Mouse (Mus musculus): Measurements from ENCODE around the gene Dip2c. TPM values are rescaled to one million over a fixed set of nuclear protein-coding genes. Genes with fewer than 3 reads are reported as not detected.

Dip2c gene
- total RNA-seq, 1 experiment: 10.6 TPM

DNA sequence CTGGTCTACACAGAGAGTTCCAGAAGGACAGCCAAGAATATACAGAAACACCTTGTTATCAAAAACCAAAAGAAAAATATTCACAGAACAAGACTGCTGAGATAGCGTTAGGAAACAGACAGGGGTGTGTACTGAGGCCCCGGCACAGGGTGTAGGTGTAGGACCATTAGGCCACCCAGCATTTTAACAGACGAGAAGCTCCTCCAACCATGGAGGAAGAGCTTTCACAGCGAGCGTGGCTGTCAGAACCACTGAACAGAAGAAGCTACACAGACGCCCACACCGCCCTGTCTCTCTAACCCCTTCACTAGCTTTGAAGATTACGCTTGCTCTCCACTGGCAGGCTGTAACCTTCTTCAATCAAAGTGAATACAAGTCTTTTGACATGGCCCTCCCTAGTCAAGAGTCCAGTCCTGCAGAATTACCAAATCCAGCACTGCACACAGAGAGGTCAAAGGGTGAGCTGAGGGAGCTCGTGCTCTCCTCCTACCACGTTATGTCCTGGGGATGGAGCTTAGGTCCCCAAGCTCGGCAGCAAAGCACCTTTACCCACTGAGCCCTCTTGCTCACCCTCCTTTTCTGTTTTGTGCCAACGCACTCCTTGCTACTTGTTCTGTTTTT is 426.4 kb downstream of the Dip2c start:
- Histone ChIP-seq H3K27ac (ENCODE audit: insufficient read depth, low read depth, low read length, poor library complexity, severe bottlenecking) (no peak overlapping the region; the same call in 1 of the 2 replicates), H3K36me3 (ENCODE audit: control insufficient read depth, insufficient read depth, low read length, poor library complexity, severe bottlenecking) (no peaks in the 10 kb centered on the region), H3K4me1 (ENCODE audit: control insufficient read depth in 2 of 2, insufficient read depth in 2 of 2, low read length in 2 of 2, poor library complexity in 1 of 2) (peaks cover 2 to 8% of the 10 kb centered on the region in 2 experiments; a peak in 3 of 4 replicates), H3K9ac (ENCODE audit: insufficient read depth, low read depth, low read length, poor library complexity, severe bottlenecking) (no peak overlapping the region), H3K4me3 (ENCODE audit: insufficient read depth in 1 of 2, low read depth in 1 of 2, low read length in 2 of 2, poor library complexity in 1 of 2, severe bottlenecking in 1 of 2) (no peak overlapping the region), H3K9me3 (ENCODE audit: control insufficient read depth, insufficient read depth, low read depth, low read length) (no peaks in the 10 kb centered on the region)
- DNase-seq (ENCODE audit: low read depth, low spot score): no peak
- in situ Hi-C loops (cut with MboI; ENCODE audit: low sequenced_read_pairs in 2 of 2, unreplicated experiment in 2 of 2): no loop called here
- no peak for TF ChIP-seq ZC3H11A (IDR thresholded peaks at IDR 0.05; ENCODE audit: borderline replicate concordance, low read depth, low read length)

DNA sequence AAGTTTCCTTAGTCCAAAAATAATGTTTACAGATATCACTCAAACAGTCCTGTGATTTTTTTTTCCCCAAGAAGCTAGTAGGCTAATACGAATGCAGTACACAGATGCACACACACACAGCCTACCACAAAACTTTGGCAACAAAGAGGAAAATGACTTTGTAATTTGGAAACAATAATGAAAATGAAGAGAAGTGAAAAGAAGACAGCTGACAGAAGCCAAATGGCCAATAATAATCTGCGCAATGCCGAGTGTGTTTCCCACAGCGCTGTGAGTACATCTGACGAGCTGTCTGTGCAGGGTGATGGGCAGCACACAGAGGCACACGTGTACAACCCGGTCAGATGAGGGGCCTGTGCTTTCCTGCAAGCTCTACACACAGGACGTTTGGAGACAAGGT is 430.4 kb downstream of the Dip2c start:
- DNase-seq (ENCODE audit: low read depth, low spot score): no peak
- Histone ChIP-seq H3K9me3 (ENCODE audit: control insufficient read depth, insufficient read depth, low read depth, low read length) (no peaks in the 10 kb centered on the region), H3K27ac (ENCODE audit: insufficient read depth, low read depth, low read length, poor library complexity, severe bottlenecking) (no peak overlapping the region), H3K9ac (ENCODE audit: insufficient read depth, low read depth, low read length, poor library complexity, severe bottlenecking) (no peak overlapping the region), H3K4me1 (ENCODE audit: control insufficient read depth in 2 of 2, insufficient read depth in 2 of 2, low read length in 2 of 2, poor library complexity in 1 of 2) (peaks cover 1 to 2% of the 10 kb centered on the region in 2 experiments; a peak in 2 of 4 replicates), H3K36me3 (ENCODE audit: control insufficient read depth, insufficient read depth, low read length, poor library complexity, severe bottlenecking) (no peaks in the 10 kb centered on the region), H3K4me3 (ENCODE audit: insufficient read depth in 1 of 2, low read depth in 1 of 2, low read length in 2 of 2, poor library complexity in 1 of 2, severe bottlenecking in 1 of 2) (no peak overlapping the region)
- TF ChIP-seq HCFC1 (IDR thresholded peaks at IDR 0.05; ENCODE audit: borderline replicate concordance, insufficient read depth, low read length) (no peak), MAFK (IDR thresholded peaks at IDR 0.05; ENCODE audit: insufficient read depth, low read depth, low read length) (no peak), ZNF384 (IDR thresholded peaks at IDR 0.05; ENCODE audit: low read depth, low read length) (no peak), ZC3H11A (IDR thresholded peaks at IDR 0.05; ENCODE audit: borderline replicate concordance, low read depth, low read length) (no peak), CHD2 (IDR thresholded peaks at IDR 0.05; ENCODE audit: low read depth, low read length) (no peak)
- in situ Hi-C loops (cut with MboI; ENCODE audit: low sequenced_read_pairs in 2 of 2, unreplicated experiment in 2 of 2): no loop called here

DNA sequence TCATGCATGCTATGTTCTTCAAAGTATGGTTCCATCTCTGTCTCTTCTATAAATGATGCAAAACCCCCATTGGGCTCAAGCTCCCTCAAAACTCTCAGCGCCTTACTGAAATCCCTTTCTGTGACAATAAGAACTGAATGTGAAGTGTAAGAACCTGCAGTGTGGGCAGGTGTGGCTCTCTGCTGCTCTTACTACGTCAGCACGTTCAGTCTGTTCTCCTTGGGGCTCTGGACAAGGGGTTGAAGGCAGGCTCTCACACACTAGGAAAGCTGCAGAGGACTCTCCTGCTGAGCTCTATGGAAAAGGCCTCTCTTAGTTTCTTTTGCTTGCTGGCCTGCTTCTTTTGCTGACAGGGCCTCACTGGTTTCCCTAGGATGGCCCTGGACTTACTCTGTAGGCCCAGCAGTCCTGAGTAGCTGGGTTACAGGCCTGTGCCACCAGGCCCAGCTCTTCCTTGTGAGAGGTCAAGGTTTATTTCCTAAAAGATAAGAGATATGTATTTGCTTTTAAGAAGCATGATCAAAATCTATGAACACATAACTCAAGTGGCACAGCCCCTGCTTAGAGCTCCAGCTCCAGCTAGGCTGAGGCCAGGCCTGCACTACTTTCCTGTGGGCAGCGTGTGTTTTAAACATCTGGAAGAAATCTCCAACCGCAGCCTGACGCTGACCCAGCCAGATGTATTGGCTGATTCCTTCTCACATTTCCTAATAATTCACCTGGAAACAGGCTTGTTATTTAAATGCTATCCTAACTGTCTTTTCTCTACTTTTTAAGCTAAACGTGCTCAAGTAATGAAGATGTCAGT is 432.3 kb downstream of the Dip2c start:
- H3K4me3 ChIP-seq (ENCODE audit: insufficient read depth in 1 of 2, low read depth in 1 of 2, low read length in 2 of 2, poor library complexity in 1 of 2, severe bottlenecking in 1 of 2): no peak overlapping the region
- H3K9ac ChIP-seq (ENCODE audit: insufficient read depth, low read depth, low read length, poor library complexity, severe bottlenecking): no peak overlapping the region
- no peak for DNase-seq (ENCODE audit: low read depth, low spot score)
- H3K27ac ChIP-seq (ENCODE audit: insufficient read depth, low read depth, low read length, poor library complexity, severe bottlenecking): no peak overlapping the region
- H3K36me3 ChIP-seq (ENCODE audit: control insufficient read depth, insufficient read depth, low read length, poor library complexity, severe bottlenecking): no peaks in the 10 kb centered on the region
- H3K4me1 ChIP-seq (ENCODE audit: control insufficient read depth in 2 of 2, insufficient read depth in 2 of 2, low read length in 2 of 2, poor library complexity in 1 of 2): no peaks in the 10 kb centered on the region
- no peak for TF ChIP-seq MAFK (IDR thresholded peaks at IDR 0.05; ENCODE audit: insufficient read depth, low read depth, low read length)
- no peak for TF ChIP-seq HCFC1 (IDR thresholded peaks at IDR 0.05; ENCODE audit: borderline replicate concordance, insufficient read depth, low read length)
- no peak for TF ChIP-seq ZC3H11A (IDR thresholded peaks at IDR 0.05; ENCODE audit: borderline replicate concordance, low read depth, low read length)
- no peak for TF ChIP-seq ZNF384 (IDR thresholded peaks at IDR 0.05; ENCODE audit: low read depth, low read length)
- no peak for TF ChIP-seq CHD2 (IDR thresholded peaks at IDR 0.05; ENCODE audit: low read depth, low read length)
- in situ Hi-C loops (cut with MboI; ENCODE audit: low sequenced_read_pairs in 2 of 2, unreplicated experiment in 2 of 2): no loop called here
- no peaks in the 10 kb centered on the region for H3K9me3 ChIP-seq (ENCODE audit: control insufficient read depth, insufficient read depth, low read depth, low read length)

DNA sequence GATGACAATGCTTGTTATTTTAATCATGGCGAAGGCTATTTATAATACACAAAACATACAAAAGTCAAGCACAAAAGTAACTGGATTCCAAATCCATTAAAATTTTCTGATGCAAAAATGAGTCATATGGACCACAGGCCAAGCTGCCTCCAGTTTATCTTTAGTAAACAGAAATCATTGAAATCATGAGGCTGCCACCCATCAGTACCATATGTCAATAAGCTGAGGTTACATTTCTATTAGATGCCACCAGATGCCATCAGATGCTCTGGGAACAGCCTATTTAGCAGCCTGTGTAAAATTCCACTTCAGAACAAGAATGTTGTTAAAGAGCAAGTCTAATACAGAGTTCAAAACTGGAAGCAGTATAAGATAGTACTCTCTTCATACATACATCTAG is 436.1 kb downstream of the Dip2c start:
- in situ Hi-C loops (cut with MboI; ENCODE audit: low sequenced_read_pairs in 2 of 2, unreplicated experiment in 2 of 2): no loop called here

More for the DNA sequence above, 436.1 kb downstream of the Dip2c start:
- H3K9me3 ChIP-seq (ENCODE audit: control insufficient read depth, insufficient read depth, low read depth, low read length): no peaks in the 10 kb centered on the region
- DNase-seq (ENCODE audit: low read depth, low spot score): no peak
- no peaks in the 10 kb centered on the region for H3K4me1 ChIP-seq (ENCODE audit: control insufficient read depth in 2 of 2, insufficient read depth in 2 of 2, low read length in 2 of 2, poor library complexity in 1 of 2)
- H3K36me3 ChIP-seq (ENCODE audit: control insufficient read depth, insufficient read depth, low read length, poor library complexity, severe bottlenecking): no peaks in the 10 kb centered on the region
- no peak overlapping the region for H3K9ac ChIP-seq (ENCODE audit: insufficient read depth, low read depth, low read length, poor library complexity, severe bottlenecking)
- H3K27ac ChIP-seq (ENCODE audit: insufficient read depth, low read depth, low read length, poor library complexity, severe bottlenecking): no peak overlapping the region
- TF ChIP-seq ZC3H11A (IDR thresholded peaks at IDR 0.05; ENCODE audit: borderline replicate concordance, low read depth, low read length): no peak
- no peak for TF ChIP-seq HCFC1 (IDR thresholded peaks at IDR 0.05; ENCODE audit: borderline replicate concordance, insufficient read depth, low read length)
- TF ChIP-seq CHD2 (IDR thresholded peaks at IDR 0.05; ENCODE audit: low read depth, low read length): no peak
- TF ChIP-seq MAFK (IDR thresholded peaks at IDR 0.05; ENCODE audit: insufficient read depth, low read depth, low read length): no peak
- no peak for TF ChIP-seq ZNF384 (IDR thresholded peaks at IDR 0.05; ENCODE audit: low read depth, low read length)
- H3K4me3 ChIP-seq (ENCODE audit: insufficient read depth in 1 of 2, low read depth in 1 of 2, low read length in 2 of 2, poor library complexity in 1 of 2, severe bottlenecking in 1 of 2): no peak overlapping the region

Measured in ES-E14 (cell line).